Mouse (Mus musculus) small intestine, adult 2 months (tissue): ENCODE measurements around the gene Acsl3.

Experiments used
- CTCF ChIP-seq: fragments of 200-500 bp; IDR thresholded peaks from 2 replicates; pipeline ENCODE4 v1.5.1; 2012; ENCODE audit warnings: low read depth, mild to moderate bottlenecking, control low read depth, inconsistent platforms, low read length, moderate library complexity, mixed read lengths; ENCODE audit not compliant: insufficient replicate concordance, insufficient read length; ENCODE audit errors: extremely low read depth
- POLR2A ChIP-seq: fragments of 200-500 bp; IDR thresholded peaks from 2 replicates; pipeline ENCODE4 v1.6.1; 2012; ENCODE audit warnings: low read depth, mild to moderate bottlenecking, control low read depth, inconsistent platforms, low read length, moderate library complexity

DNA sequence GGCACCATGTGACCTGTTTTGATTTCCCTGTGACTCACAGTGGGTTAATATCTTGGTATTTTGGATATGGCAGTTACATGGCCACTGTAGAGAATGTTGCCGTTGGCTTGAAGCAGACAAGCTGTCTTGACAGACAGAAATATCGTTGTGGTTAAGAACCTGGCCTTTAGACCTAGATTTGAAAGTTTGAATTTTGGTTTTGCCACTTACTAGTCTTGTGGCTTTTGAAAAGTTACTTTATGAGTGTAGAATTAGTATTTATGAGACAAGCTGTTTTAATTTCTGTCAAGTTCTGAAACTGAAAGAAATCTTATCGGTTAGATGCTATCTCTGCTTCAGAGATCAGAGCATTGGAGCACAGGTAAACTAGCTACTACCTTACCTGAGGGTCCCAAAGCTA lies 24.7 kb downstream of the Acsl3 start:
- TF ChIP-seq CTCF: no peak
- no peak for TF ChIP-seq POLR2A
